Mouse (Mus musculus) forebrain, embryonic 11.5 days (tissue): ENCODE data around the gene Gm49322. TPM values are rescaled to one million over a fixed set of nuclear protein-coding genes. Genes with fewer than 3 reads are reported as not detected.
"Not testable (repeated sequence)": the region's sequence is repeated elsewhere in the genome, so short reads cannot be mapped to it uniquely, and the experiment has no call there.

ENCODE experiments used
- ATAC-seq: fragments of 200-750 bp; cut with Nextera tagmentation; replicated peaks from 2 replicates; pipeline ENCODE4 v1.8.0; 2017; ENCODE audit warnings: moderate TSS enrichment; ENCODE audit not compliant: low FRiP score
- DNase-seq: peaks from one replicate; pipeline ENCODE4 v3.0.0-alpha.2; 2017; ENCODE audit warnings: low spot score
- H3K27ac ChIP-seq: fragments of 300-500 bp; sonication (generic); 2 replicates; pipeline ENCODE4 v1.5.1; 2014; ENCODE audit warnings: low read depth, low read length
- H3K27me3 ChIP-seq: fragments of 300-500 bp; sonication (generic); 2 replicates; pipeline ENCODE4 v1.6.1; 2014; ENCODE audit warnings: mild to moderate bottlenecking, low read length, mixed read lengths; ENCODE audit not compliant: control insufficient read depth, insufficient read depth
- H3K36me3 ChIP-seq: fragments of 300-500 bp; sonication (generic); 2 replicates; pipeline ENCODE4 v1.6.1; 2014; ENCODE audit warnings: mild to moderate bottlenecking, low read length, moderate library complexity, mixed read lengths; ENCODE audit not compliant: control insufficient read depth, insufficient read depth
- H3K4me1 ChIP-seq: fragments of 300-500 bp; sonication (generic); replicated peaks from 2 replicates; pipeline ENCODE4 v1.6.1; 2014; ENCODE audit warnings: low read length, mixed read lengths; ENCODE audit not compliant: control insufficient read depth, insufficient read depth
- H3K4me2 ChIP-seq: fragments of 300-500 bp; sonication (generic); 2 replicates; pipeline ENCODE4 v1.6.1; 2014; ENCODE audit warnings: low read depth, mild to moderate bottlenecking, low read length, moderate library complexity, mixed read lengths; ENCODE audit not compliant: severe bottlenecking
- H3K4me3 ChIP-seq: fragments of 300-500 bp; sonication (generic); 2 replicates; pipeline ENCODE4 v1.5.1; 2014; ENCODE audit warnings: low read depth, low read length
- H3K9ac ChIP-seq: fragments of 300-500 bp; sonication (generic); 2 replicates; pipeline ENCODE4 v1.6.1; 2014; ENCODE audit warnings: low read length
- H3K9me3 ChIP-seq: fragments of 300-500 bp; sonication (generic); 2 replicates; pipeline ENCODE4 v1.6.1; 2016; ENCODE audit warnings: low read length, mixed read lengths; ENCODE audit not compliant: control insufficient read depth
- WGBS: fragments of 180-500 bp; shearing (Covaris S2); extraction: QIAGEN DNeasy Blood & Tissue Kit; methylation state at CpG from one replicate; pipeline ENCODE4 v1.1.7; 2014; 5-methylcytosine and 5-hydroxymethylcytosine counted together
- polyA plus RNA-seq: library from polyadenylated mRNA; unstranded; fragments of >200 nt; fragmentation: Nextera tagmentation; extraction: Ambion mirVana; gene quantifications from 2 replicates; pipeline ENCODE4 v1.2.1, GENCODE M21; 2014

Gm49322 gene
- polyA plus RNA-seq: 3.6 and 4.7 TPM in 2 replicates

- ATAC-seq, H3K9ac ChIP-seq, H3K27me3 ChIP-seq, H3K27ac ChIP-seq, H3K4me1 ChIP-seq, H3K4me2 ChIP-seq, DNase-seq, H3K9me3 ChIP-seq, H3K4me3 ChIP-seq, H3K36me3 ChIP-seq: not testable (repeated sequence)
- WGBS: 75% methylated on average over 2 of the region's 4 CpGs
These were observed at the start of gene Gm49322 for GRCm38 (mm10) chr10:80605721-80606120. Gm49322 (plus strand) TSS chr10:80606021.

GRCm38 (mm10) chr10:80557346-80557965 is 48.4 kb upstream of the Gm49322 start:
- no peaks in the 10 kb centered on the region for H3K27me3 ChIP-seq
- H3K9ac ChIP-seq: no peak overlapping the region
- H3K9me3 ChIP-seq: no peaks in the 10 kb centered on the region
- H3K4me1 ChIP-seq: peaks cover 6% of the 10 kb centered on the region; the same call in 1 of the 2 replicates
- no peak for ATAC-seq
- no peak overlapping the region for H3K27ac ChIP-seq
- no peak overlapping the region for H3K4me2 ChIP-seq
- no peaks in the 10 kb centered on the region for H3K36me3 ChIP-seq
- WGBS: 38% methylated on average over 5 of the region's 5 CpGs
- no peak overlapping the region for H3K4me3 ChIP-seq
- peak; percentile 88 for DNase-seq

GRCm38 (mm10) chr10:80559431-80559830 is 46.4 kb upstream of the Gm49322 start:
- WGBS: 91% methylated on average over 7 of the region's 7 CpGs
- DNase-seq (no peak), ATAC-seq (no peak)
- Histone ChIP-seq H3K36me3 (no peaks in the 10 kb centered on the region), H3K27ac (no peak overlapping the region), H3K4me2 (no peak overlapping the region), H3K27me3 (no peaks in the 10 kb centered on the region), H3K4me3 (no peak overlapping the region), H3K9ac (no peak overlapping the region), H3K9me3 (no peaks in the 10 kb centered on the region), H3K4me1 (peaks cover 6% of the 10 kb centered on the region; the same call in 1 of the 2 replicates)

DNA sequence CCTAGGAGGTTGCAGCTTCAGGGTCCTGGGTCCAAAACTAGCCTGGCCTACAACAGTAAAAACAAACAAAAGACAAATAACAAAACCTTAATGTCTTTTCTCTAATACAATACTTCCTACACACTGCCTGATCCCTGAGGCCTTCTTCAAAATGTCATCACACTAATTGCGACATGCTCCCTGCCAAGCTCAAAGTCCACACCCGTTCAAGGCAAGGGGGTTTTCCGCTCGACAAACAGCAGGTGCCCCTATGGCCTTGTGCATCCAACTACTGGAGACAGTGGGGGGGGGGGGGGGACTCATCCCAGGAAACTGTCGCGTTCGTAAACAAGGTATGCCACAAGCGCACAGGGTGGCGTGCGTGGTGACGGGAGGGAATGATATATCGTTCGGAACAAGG is 45.2 kb upstream of the Gm49322 start:
- H3K9me3 ChIP-seq: no peaks in the 10 kb centered on the region
- 5% methylated on average over 13 of the region's 13 CpGs for WGBS
- H3K27me3 ChIP-seq: no peaks in the 10 kb centered on the region
- no peak for ATAC-seq
- no peak for DNase-seq
- no peaks in the 10 kb centered on the region for H3K36me3 ChIP-seq
- H3K4me1 ChIP-seq: peaks cover 6% of the 10 kb centered on the region; the same call in 1 of the 2 replicates
- H3K4me3 ChIP-seq: peak overlapping the region; percentile 98
- H3K4me2 ChIP-seq: peak overlapping the region; percentile 81
- peak overlapping the region; percentile 91 for H3K9ac ChIP-seq
- no peak overlapping the region for H3K27ac ChIP-seq

- peak within 1 kb of the TSS; percentile 98 for H3K4me3 ChIP-seq
- peak within 1 kb of the TSS; percentile 91 for H3K9ac ChIP-seq
- H3K27me3 ChIP-seq: no peaks in the 10 kb centered on the region
- peak within 1 kb of the TSS; percentile 89 for H3K27ac ChIP-seq
- H3K4me1 ChIP-seq: peaks cover 6% of the 10 kb centered on the region; the same call in 1 of the 2 replicates
- under 1% methylated on average over 72 of the region's 72 CpGs for WGBS
- ATAC-seq (peak; percentile 80), DNase-seq (peak; percentile 95)
- H3K36me3 ChIP-seq: no peaks in the 10 kb centered on the region
- H3K9me3 ChIP-seq: no peaks in the 10 kb centered on the region
- peak within 1 kb of the TSS; percentile 81 for H3K4me2 ChIP-seq
These were observed 44.5 kb upstream of the Gm49322 start, which contains the start of gene Rexo1 for GRCm38 (mm10) chr10:80561116-80561944. Rexo1 (minus strand) TSS chr10:80561560.

DNA sequence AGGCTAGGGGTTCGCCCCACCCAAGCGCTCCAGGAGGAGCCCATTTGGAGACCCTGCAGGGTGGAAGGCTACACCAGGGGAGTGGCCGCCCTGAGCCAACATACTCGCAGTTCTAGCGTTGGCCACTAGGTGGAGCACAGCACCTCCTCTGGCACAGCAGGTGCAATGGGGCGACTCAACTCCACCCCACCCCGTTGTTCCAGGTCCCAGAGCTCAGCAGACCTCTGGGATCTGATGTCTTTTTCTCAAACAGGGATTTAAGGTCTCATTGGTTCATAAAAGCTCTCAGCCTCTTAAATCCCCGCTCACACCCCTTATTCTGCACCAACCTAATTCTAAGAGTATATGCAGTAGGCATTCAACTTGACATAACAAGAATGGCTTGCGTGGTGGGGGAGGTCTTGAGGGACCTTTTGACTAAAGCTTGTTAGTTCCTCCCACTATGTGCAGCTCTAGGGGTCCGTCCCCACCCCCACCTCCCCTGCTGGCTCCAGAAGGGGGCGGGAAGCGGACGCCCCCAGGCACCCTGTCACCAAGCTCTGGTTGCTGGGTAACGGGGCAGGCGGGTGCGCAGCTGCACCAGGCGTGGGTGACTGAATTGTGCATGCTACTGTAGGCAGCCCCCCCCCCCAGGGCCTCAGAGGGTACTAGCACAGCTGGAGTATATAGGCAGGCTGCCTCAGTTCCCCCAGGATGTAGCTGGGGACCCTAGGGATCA is 39.3 kb upstream of the Gm49322 start:
- H3K4me2 ChIP-seq: peak overlapping the region; percentile 27; the same call in 1 of the 2 replicates
- DNase-seq: peak; percentile 93
- H3K4me1 ChIP-seq: peaks cover 19% of the 10 kb centered on the region
- WGBS: 22% methylated on average over 17 of the region's 17 CpGs
- H3K9me3 ChIP-seq: no peaks in the 10 kb centered on the region
- H3K9ac ChIP-seq: peak overlapping the region; percentile 7; the same call in 1 of the 2 replicates
- H3K4me3 ChIP-seq: no peak overlapping the region
- H3K27me3 ChIP-seq: no peaks in the 10 kb centered on the region
- H3K27ac ChIP-seq: peak overlapping the region; percentile 78
- peak; percentile 43 for ATAC-seq
- H3K36me3 ChIP-seq: no peaks in the 10 kb centered on the region

GRCm38 (mm10) chr10:80568876-80569275 is 36.9 kb upstream of the Gm49322 start:
- Histone ChIP-seq H3K27ac (no peak overlapping the region), H3K9me3 (no peaks in the 10 kb centered on the region), H3K4me3 (no peak overlapping the region), H3K4me2 (no peak overlapping the region), H3K9ac (no peak overlapping the region), H3K4me1 (peaks cover 23% of the 10 kb centered on the region), H3K27me3 (no peaks in the 10 kb centered on the region), H3K36me3 (no peaks in the 10 kb centered on the region)
- ATAC-seq: no peak
- DNase-seq: no peak
- WGBS: 95% methylated on average over 29 of the region's 29 CpGs

GRCm38 (mm10) chr10:80569664-80570066 is 36.2 kb upstream of the Gm49322 start:
- DNase-seq (no peak), ATAC-seq (no peak)
- peaks cover 25% of the 10 kb centered on the region for H3K4me1 ChIP-seq
- H3K27me3 ChIP-seq: no peaks in the 10 kb centered on the region
- no peak overlapping the region for H3K27ac ChIP-seq
- 34% methylated on average over 10 of the region's 10 CpGs for WGBS
- no peak overlapping the region for H3K9ac ChIP-seq
- no peaks in the 10 kb centered on the region for H3K9me3 ChIP-seq
- H3K4me2 ChIP-seq: peak overlapping the region; percentile 21; the same call in 1 of the 2 replicates
- no peaks in the 10 kb centered on the region for H3K36me3 ChIP-seq
- no peak overlapping the region for H3K4me3 ChIP-seq
